Mouse (Mus musculus): ENCODE results near the gene Krba1.

The Krba1 gene

DNA sequence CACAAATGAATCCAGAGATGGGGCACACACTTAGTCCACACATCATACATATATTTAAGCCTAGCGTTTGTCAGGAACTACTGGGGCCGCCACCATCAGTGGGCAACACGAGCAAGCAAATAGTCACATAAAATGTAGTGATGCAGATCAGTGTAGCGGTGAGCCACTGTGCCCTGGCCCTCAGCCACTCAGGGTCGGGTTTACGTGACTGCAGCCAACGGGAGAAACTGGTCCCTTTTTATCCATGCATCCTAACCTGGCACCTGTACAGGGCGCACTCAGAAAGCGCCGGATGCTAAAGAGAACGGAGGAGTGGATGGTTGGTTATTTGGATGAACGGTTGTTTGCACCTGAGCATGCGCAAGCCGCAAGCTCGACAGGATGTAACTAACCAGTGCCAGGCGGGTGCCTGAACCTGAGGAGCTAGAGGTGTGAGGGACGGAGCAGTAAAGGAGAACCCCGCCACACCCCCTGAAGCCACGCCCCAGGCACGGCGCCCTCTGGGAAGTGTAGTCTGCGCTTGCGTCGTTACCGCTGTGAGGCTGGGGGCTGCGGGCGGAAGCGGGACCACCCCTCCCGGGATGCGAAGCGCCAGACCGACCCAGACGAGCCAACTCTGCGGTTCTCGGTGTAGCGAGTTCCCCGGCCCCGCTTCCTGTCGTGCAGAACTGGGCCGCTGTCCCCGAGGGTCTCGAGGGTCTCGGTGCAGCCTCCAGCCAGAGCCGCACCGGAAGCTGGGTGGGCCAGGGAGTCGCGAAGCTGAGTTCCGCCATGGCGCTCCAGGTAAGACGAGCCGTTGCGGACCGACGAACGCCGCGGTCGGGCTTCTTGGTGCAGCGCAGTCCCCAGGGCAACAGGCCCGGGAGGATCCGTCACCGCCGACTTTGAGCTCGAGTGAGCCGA, at the start of gene Krba1:
Gene Krba1, plus strand, starts transcription at position 482 of the 903 bp plus-strand sequence.
- peak; percentile 74 to 85 for DNase-seq (ENCODE audit: low spot score in 2 of 2)

DNA sequence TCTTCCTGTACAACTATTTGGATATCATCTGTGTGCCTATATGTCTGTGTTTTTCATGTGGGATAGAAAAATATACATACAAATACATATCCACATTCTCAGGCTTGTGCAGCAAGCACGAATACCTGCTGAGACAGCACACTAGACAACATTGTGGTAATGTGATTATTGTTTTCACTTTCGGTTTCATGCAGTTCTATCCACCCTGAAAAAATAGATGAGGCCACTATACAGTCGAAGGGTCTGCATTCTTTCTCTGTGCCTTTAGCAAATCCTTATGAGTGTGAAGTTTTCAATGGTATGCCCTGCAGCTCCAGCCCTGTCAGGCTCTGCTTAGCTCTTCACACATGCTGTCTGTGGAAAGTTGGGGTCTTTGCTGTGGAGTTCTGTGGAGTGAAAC, 36.5 kb upstream of the Krba1 start:
- no peak for DNase-seq (ENCODE audit: low spot score in 2 of 2)

DNA sequence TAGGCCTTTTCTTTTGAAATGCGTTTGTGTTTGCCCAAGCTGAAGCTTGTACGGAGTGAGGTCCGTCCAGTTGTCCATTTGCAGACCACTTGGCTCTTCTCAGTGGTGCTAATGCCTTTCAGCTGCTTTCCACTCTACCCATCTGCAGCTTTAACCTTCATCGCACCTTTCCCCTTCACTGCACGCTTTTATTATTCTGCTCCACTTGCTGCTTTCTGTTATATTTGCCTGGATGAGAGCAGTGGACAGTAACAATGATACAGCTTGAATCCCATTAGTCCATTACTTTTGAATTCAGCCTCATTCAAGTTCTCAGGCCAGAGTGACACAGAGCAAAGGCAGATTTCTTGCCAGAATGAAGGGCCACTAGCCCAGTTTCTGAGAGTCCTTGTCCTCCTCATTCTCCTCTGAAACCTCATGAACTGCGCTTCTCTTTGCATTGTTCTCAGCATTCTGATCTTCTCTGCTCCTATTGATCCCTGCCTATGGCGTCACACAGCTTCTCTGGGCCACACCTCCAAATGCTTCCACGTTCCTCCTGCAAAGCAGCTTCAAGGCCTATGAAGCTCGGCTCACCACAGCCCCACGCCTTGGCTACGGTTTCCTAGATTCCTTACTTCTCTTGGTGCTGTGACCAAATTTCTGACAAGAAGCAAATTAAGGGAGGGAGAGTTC, 28.9 kb upstream of the Krba1 start:
- no peak for DNase-seq (ENCODE audit: low spot score in 2 of 2)

GRCm38 (mm10) chr6:48388221-48388620, 7.2 kb upstream of the Krba1 start:
- no peak for DNase-seq (ENCODE audit: low spot score in 2 of 2)

- no peak for DNase-seq (ENCODE audit: low spot score in 2 of 2)
Measured at GRCm38 (mm10) chr6:48393811-48394210, 1.6 kb upstream of the Krba1 start.

- no peak for DNase-seq (ENCODE audit: low spot score in 2 of 2)
Measured at GRCm38 (mm10) chr6:48396008-48396595, 716 bp downstream of the Krba1 start.

- DNase-seq (ENCODE audit: low spot score in 2 of 2): no peak
Measured at GRCm38 (mm10) chr6:48396686-48397085, 1.3 kb downstream of the Krba1 start.

- DNase-seq (ENCODE audit: low spot score in 2 of 2): no peak
Measured at GRCm38 (mm10) chr6:48397336-48397735, 1.9 kb downstream of the Krba1 start.

DNA sequence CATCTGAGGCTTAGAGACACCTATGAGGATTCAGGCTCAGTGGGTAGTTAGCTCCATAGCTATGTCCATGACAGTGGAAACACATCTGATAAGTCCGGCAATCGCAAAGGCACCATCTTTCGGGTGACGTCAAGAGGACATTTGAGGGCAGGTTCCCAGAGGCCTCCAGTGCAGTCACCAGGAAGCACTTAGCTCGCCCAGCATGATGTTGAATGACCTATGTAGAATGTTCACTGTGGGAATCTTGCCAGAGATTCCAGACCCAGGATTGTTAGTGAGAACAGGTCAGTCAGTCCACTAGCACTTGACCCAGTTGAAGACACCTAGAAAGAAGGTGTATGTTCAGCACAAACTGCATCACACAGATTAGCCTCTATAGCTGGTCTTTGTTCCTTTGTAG, 4.5 kb downstream of the Krba1 start:
- no peak for DNase-seq (ENCODE audit: low spot score in 2 of 2)

GRCm38 (mm10) chr6:48404071-48404470, 8.7 kb downstream of the Krba1 start:
- no peak for DNase-seq (ENCODE audit: low spot score in 2 of 2)

GRCm38 (mm10) chr6:48409726-48410343, 14.4 kb downstream of the Krba1 start:
- DNase-seq (ENCODE audit: low spot score in 2 of 2): peak in 1 of 2 experiments; percentile 13

DNA sequence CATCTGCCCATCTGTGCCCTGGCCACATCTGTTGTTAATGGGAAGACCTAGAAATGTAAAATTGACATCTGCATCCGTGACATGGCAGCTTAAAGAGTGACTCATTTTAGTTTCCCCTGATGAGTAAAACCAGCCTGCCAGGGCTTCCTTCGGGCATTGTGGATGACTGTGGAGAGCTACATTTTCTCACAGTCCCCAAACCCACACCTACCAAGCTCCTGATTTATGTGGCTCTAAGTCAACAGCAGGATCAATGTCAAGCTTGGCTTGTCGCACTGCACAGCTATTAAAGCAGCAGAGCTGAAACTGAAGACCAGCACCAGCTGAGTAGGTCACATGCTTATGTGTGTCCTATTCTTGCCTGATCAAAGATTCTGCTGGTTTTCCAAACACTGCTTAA, 15.2 kb downstream of the Krba1 start:
- DNase-seq (ENCODE audit: low spot score in 2 of 2): peak in 1 of 2 experiments; percentile 12

DNA sequence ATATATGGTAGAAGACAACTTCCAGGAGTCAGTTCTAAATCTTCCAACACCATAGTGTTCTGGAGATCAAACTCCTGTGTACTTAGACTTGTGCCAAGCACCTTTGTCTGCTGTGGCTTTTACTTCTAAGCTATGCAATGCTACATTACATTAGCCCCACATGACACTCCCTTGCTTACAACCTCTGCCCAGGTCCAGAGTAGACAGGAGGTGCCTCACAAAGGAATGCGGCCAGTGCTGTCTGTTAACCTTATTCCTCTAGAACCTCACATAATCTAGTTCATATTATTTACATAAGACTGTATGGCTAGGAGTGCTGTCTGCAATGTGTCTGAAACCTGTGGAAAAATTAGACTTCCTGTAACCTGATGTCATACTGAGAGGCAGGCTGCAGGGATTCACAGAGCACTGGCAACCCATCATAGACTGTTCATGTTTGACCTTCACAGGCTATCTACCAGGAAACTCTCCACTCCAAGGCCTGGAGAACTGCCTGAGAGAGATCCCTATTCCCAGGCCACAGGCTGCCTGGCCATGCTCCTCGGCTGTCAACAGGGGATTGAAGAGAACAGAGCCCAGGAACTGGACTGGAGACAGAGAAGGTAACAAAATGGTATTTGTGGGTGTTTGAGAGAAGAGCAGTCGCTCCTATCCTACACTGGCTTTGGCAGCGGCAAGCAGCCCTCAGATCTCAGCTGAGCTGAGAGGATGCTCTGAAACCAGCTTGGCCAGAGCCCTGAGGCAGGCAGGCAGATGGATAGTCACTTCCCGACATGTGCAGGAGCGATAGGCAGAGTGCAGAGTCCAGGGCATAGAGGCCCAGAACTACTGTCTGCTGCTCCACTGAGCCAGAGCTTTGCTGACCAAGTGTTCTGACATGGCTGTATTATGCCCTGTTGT, 16.1 kb downstream of the Krba1 start:
- peak; percentile 14 to 39 for DNase-seq (ENCODE audit: low spot score in 2 of 2)

- DNase-seq (ENCODE audit: low spot score in 2 of 2): peak; percentile 14 to 46
Measured at GRCm38 (mm10) chr6:48412147-48412546, 16.8 kb downstream of the Krba1 start.

GRCm38 (mm10) chr6:48412662-48413061, 17.3 kb downstream of the Krba1 start:
- DNase-seq (ENCODE audit: low spot score in 2 of 2): peak; percentile 15 to 16

GRCm38 (mm10) chr6:48413081-48413480, 17.7 kb downstream of the Krba1 start:
- DNase-seq (ENCODE audit: low spot score in 2 of 2): no peak

GRCm38 (mm10) chr6:48414886-48415285, 19.5 kb downstream of the Krba1 start:
- DNase-seq (ENCODE audit: low spot score in 2 of 2): no peak

DNA sequence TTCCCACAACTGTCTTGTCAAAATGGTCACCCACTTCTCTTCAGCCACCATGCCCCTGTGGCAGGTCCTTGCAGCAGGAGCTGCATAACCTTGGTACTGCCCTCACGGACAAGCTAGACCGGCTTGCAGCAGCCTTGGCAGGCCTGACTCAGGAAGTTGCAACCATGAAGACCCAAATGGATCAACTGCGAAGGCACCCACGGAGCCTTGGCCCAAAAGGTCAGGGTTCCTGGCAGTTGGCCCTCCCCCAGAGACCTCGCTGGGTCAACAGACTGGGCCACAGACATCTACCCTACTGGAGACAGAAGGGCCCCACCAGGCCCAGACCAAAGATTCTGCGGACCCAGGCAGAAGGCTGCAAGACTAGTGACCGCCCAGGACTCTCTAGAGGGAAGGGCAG, 20.2 kb downstream of the Krba1 start:
- no peak for DNase-seq (ENCODE audit: low spot score in 2 of 2)

- no peak for DNase-seq (ENCODE audit: low spot score in 2 of 2)
Measured at GRCm38 (mm10) chr6:48416486-48416885, 21.1 kb downstream of the Krba1 start.

GRCm38 (mm10) chr6:48420647-48421046, 25.3 kb downstream of the Krba1 start:
- DNase-seq (ENCODE audit: low spot score in 2 of 2): no peak

DNA sequence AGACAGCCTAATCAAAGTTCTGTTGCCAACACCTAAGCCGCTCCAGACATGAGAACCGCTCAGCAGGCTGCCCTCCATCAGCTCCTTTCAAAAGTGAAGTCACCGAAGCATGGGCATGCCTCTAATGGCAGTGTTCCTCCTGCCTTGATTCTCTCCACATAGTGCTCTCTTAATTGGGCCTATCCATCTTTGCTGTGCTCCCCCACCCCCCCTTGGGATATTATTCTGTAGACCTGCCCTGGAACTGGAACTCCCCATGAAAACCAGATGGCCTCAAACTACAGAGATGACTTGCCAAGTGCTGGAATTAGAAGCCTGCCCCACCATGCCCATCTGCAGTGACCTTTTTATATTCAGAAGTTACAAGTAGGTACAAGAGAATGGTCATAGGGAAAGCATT, 27.9 kb downstream of the Krba1 start:
- no peak for DNase-seq (ENCODE audit: low spot score in 2 of 2)

Measured in urinary bladder, postnatal 4 days (tissue).